Mouse (Mus musculus): ENCODE results near the gene Prickle2. TPM values are rescaled to one million over a fixed set of nuclear protein-coding genes. Genes with fewer than 3 reads are reported as not detected.

The Prickle2 gene
- total RNA-seq, 2 experiments from 2014 or later, result 196 to 215 TPM

- no peak for DNase-seq (ENCODE audit: low spot score in 2 of 2)
Observed at GRCm38 (mm10) chr6:92520088-92520875, 185.7 kb downstream of the Prickle2 start.

- no peak for DNase-seq (ENCODE audit: low spot score in 2 of 2)
Observed at GRCm38 (mm10) chr6:92518438-92518968, 187.5 kb downstream of the Prickle2 start.

GRCm38 (mm10) chr6:92517002-92517401 is 189.0 kb downstream of the Prickle2 start:
- no peak for DNase-seq (ENCODE audit: low spot score in 2 of 2)

- no peak for DNase-seq (ENCODE audit: low spot score in 2 of 2)
Observed at GRCm38 (mm10) chr6:92512001-92512400, 194.0 kb downstream of the Prickle2 start.

GRCm38 (mm10) chr6:92509712-92510111 is 196.2 kb downstream of the Prickle2 start:
- DNase-seq (ENCODE audit: low spot score in 2 of 2), result no peak

GRCm38 (mm10) chr6:92506276-92506675 is 199.7 kb downstream of the Prickle2 start:
- no peak for DNase-seq (ENCODE audit: low spot score in 2 of 2)

- no peak for DNase-seq (ENCODE audit: low spot score in 2 of 2)
Observed at GRCm38 (mm10) chr6:92499449-92499848, 206.5 kb downstream of the Prickle2 start.

GRCm38 (mm10) chr6:92498574-92498973 is 207.4 kb downstream of the Prickle2 start:
- no peak for DNase-seq (ENCODE audit: low spot score in 2 of 2)

- DNase-seq (ENCODE audit: low spot score in 2 of 2), result no peak
Observed at GRCm38 (mm10) chr6:92497279-92497678, 208.7 kb downstream of the Prickle2 start.

GRCm38 (mm10) chr6:92495500-92495899 is 210.5 kb downstream of the Prickle2 start:
- DNase-seq (ENCODE audit: low spot score in 2 of 2), result no peak

- DNase-seq (ENCODE audit: low spot score in 2 of 2), result no peak
Observed at GRCm38 (mm10) chr6:92481690-92481956, 224.3 kb downstream of the Prickle2 start.

- DNase-seq (ENCODE audit: low spot score in 2 of 2), result peak; percentile 81 to 90
Observed at GRCm38 (mm10) chr6:92480941-92481689, 224.8 kb downstream of the Prickle2 start.

GRCm38 (mm10) chr6:92478612-92479011 is 227.3 kb downstream of the Prickle2 start:
- DNase-seq (ENCODE audit: low spot score in 2 of 2), result no peak

- DNase-seq (ENCODE audit: low spot score in 2 of 2), result no peak
Observed at GRCm38 (mm10) chr6:92477621-92478020, 228.3 kb downstream of the Prickle2 start.

GRCm38 (mm10) chr6:92469456-92469855 is 236.5 kb downstream of the Prickle2 start:
- DNase-seq (ENCODE audit: low spot score in 2 of 2), result no peak

GRCm38 (mm10) chr6:92468892-92469291 is 237.1 kb downstream of the Prickle2 start:
- no peak for DNase-seq (ENCODE audit: low spot score in 2 of 2)

GRCm38 (mm10) chr6:92468383-92468791 is 237.6 kb downstream of the Prickle2 start:
- DNase-seq (ENCODE audit: low spot score in 2 of 2), result no peak

GRCm38 (mm10) chr6:92467343-92467742 is 238.6 kb downstream of the Prickle2 start:
- peak; percentile 68 to 92 for DNase-seq (ENCODE audit: low spot score in 2 of 2)

- no peak for DNase-seq (ENCODE audit: low spot score in 2 of 2)
Observed at GRCm38 (mm10) chr6:92465666-92466065, 240.3 kb downstream of the Prickle2 start.

GRCm38 (mm10) chr6:92464781-92465337 is 241.1 kb downstream of the Prickle2 start:
- DNase-seq (ENCODE audit: low spot score in 2 of 2), result peak in 1 of 2 experiments; percentile 60

- DNase-seq (ENCODE audit: low spot score in 2 of 2), result no peak
Observed at GRCm38 (mm10) chr6:92463768-92464167, 242.2 kb downstream of the Prickle2 start.

GRCm38 (mm10) chr6:92460750-92461149 is 245.2 kb downstream of the Prickle2 start:
- DNase-seq (ENCODE audit: low spot score in 2 of 2), result no peak
